Mouse (Mus musculus) liver, embryonic 11.5 days (tissue): Measurements from ENCODE around the gene Gfap. TPM values are rescaled to one million over a fixed set of nuclear protein-coding genes. Genes with fewer than 3 reads are reported as not detected.

Source experiments
- ATAC-seq: fragments of 200-750 bp; cut with Nextera tagmentation; replicated peaks from 2 replicates; pipeline ENCODE4 v1.8.0; 2017; ENCODE audit warnings: moderate number of reproducible peaks, mild to moderate bottlenecking, moderate TSS enrichment, moderate library complexity; ENCODE audit not compliant: low FRiP score
- DNase-seq: peaks from one replicate; pipeline ENCODE4 v3.0.0-alpha.2; 2017; ENCODE audit warnings: low spot score
- H3K27ac ChIP-seq: fragments of 300-500 bp; sonication (generic); 2 replicates; pipeline ENCODE4 v1.5.1; 2014; ENCODE audit warnings: mild to moderate bottlenecking, low read depth, low read length, control low read depth
- H3K27me3 ChIP-seq: fragments of 300-500 bp; sonication (generic); replicated peaks from 2 replicates; pipeline ENCODE4 v1.6.1; 2014; ENCODE audit warnings: low read length, mixed read lengths; ENCODE audit not compliant: control insufficient read depth, insufficient read depth
- H3K36me3 ChIP-seq: fragments of 300-500 bp; sonication (generic); 2 replicates; pipeline ENCODE4 v1.6.1; 2014; ENCODE audit warnings: mild to moderate bottlenecking, low read length, moderate library complexity, mixed read lengths; ENCODE audit not compliant: control insufficient read depth, insufficient read depth
- H3K4me1 ChIP-seq: fragments of 300-500 bp; sonication (generic); replicated peaks from 2 replicates; pipeline ENCODE4 v1.6.1; 2014; ENCODE audit warnings: low read length, mixed read lengths; ENCODE audit not compliant: control insufficient read depth, insufficient read depth
- H3K4me2 ChIP-seq: fragments of 300-500 bp; sonication (generic); 2 replicates; pipeline ENCODE4 v1.6.1; 2014; ENCODE audit warnings: mild to moderate bottlenecking, control low read depth, moderate library complexity
- H3K4me3 ChIP-seq: fragments of 300-500 bp; sonication (generic); 2 replicates; pipeline ENCODE4 v1.5.1; 2014; ENCODE audit warnings: low read depth, low read length, control low read depth
- H3K9ac ChIP-seq: fragments of 300-500 bp; sonication (generic); 2 replicates; pipeline ENCODE4 v1.6.1; 2014; ENCODE audit warnings: low read depth, low read length, control low read depth
- H3K9me3 ChIP-seq: fragments of 300-500 bp; sonication (generic); 2 replicates; pipeline ENCODE4 v1.6.1; 2016; ENCODE audit warnings: low read length, inconsistent platforms, mixed read lengths; ENCODE audit not compliant: control insufficient read depth
- WGBS: fragments of 180-500 bp; shearing (Covaris S2); extraction: QIAGEN DNeasy Blood & Tissue Kit; methylation state at CpG from one replicate; pipeline ENCODE4 v1.1.7; 2014; 5-methylcytosine and 5-hydroxymethylcytosine counted together
- polyA plus RNA-seq: library from polyadenylated mRNA; unstranded; fragments of >200 nt; fragmentation: Nextera tagmentation; extraction: Ambion mirVana; gene quantifications from 2 replicates; pipeline ENCODE4 v1.2.1, GENCODE M21; 2014

The Gfap gene
- polyA plus RNA-seq, 1 experiment from 2014 or later = 2.4 TPM

DNA sequence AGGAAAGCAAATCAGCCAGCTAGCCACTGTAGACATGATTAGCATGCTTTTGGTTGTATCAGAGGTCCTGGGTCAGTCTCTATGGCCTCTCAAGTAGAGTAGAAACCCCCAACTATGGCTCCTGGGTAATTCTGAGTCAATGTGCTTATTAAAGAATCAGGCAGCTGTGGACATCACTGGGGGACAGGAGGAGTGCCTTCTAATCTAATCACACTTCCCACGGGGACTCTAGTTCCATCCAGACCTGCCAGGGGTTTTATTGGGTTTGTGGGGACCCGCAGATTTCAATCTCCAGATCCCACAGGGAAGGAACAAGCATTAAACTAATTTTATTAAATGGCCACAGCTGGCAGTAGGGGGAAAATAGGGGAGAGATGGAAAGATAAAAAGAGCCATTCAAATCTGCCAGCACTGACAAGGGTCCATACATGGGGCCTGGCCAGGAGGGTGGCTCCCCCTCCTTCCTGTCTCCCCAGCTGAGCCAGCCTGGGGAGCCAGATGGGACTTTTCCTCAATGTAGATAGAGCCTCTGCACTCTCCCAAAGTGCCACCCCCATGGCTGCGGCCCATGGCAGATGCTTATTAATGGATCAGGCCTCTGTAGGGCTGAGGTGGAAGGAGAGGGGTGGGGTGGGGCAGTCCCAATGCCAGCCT is 36.9 kb upstream of the Gfap start:
- no peak overlapping the region for H3K9ac ChIP-seq
- DNase-seq = no peak
- 60% methylated on average over 3 of the region's 3 CpGs for WGBS

DNA sequence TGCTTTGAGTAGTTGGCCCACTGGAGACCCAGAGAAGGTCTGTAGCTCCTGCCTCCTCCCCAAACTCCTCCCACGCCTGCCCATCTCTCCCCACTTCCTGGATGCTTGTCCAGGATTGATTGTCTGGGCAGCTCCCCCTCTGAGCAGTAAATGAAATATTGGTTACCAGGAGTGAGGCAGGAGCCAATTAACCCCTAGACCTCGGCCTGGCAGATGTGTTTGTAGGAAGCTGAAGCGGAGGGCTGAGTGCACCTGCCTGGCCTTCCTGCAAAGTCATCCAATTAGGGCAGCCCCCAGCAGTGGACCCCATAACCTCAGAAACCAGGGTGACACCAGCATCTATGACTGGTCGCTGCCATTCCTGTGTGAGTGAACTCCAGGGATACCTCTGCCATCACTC is 35.6 kb upstream of the Gfap start:
- Histone ChIP-seq H3K4me2 (no peak overlapping the region), H3K9ac (no peak overlapping the region), H3K9me3 (no peaks in the 10 kb centered on the region), H3K27me3 (peaks cover 29% of the 10 kb centered on the region), H3K4me1 (peaks cover 18% of the 10 kb centered on the region), H3K36me3 (no peaks in the 10 kb centered on the region), H3K4me3 (no peak overlapping the region), H3K27ac (no peak overlapping the region)
- 42% methylated on average over 4 of the region's 4 CpGs for WGBS
- ATAC-seq (no peak), DNase-seq (no peak)

More for the DNA sequence above, 36.9 kb upstream of the Gfap start:
- H3K4me1 ChIP-seq = peaks cover 22% of the 10 kb centered on the region
- no peak overlapping the region for H3K4me2 ChIP-seq
- no peaks in the 10 kb centered on the region for H3K9me3 ChIP-seq
- no peaks in the 10 kb centered on the region for H3K36me3 ChIP-seq
- H3K4me3 ChIP-seq = no peak overlapping the region
- peaks cover 35% of the 10 kb centered on the region for H3K27me3 ChIP-seq
- ATAC-seq = no peak
- H3K27ac ChIP-seq = no peak overlapping the region

DNA sequence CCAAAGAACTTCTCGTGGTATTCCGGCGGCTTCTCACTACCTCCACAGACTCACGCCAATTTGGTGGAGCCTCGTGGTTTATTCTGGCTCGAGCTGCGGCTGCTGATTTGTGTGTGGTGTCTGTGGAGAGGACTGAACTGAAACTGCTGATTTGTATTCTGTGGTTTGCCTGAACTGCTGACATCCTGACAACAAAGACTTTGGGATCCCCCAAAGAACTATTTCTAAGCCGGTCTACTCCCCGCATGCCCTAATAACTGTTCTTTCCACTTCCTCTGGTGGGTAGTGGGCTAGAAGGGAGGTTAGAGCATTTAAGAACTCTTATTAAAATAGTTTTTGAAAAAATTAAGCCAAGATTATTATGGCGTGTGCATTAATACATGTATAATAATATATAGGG is 30.0 kb upstream of the Gfap start:
- Histone ChIP-seq H3K9ac (no peak overlapping the region), H3K36me3 (no peaks in the 10 kb centered on the region), H3K4me3 (no peak overlapping the region), H3K9me3 (no peaks in the 10 kb centered on the region), H3K27ac (no peak overlapping the region), H3K4me1 (no peaks in the 10 kb centered on the region; the same call in 1 of the 2 replicates), H3K27me3 (peaks cover 14% of the 10 kb centered on the region), H3K4me2 (no peak overlapping the region)
- ATAC-seq (no peak), DNase-seq (no peak)
- WGBS = 77% methylated on average over 10 of the region's 10 CpGs

DNA sequence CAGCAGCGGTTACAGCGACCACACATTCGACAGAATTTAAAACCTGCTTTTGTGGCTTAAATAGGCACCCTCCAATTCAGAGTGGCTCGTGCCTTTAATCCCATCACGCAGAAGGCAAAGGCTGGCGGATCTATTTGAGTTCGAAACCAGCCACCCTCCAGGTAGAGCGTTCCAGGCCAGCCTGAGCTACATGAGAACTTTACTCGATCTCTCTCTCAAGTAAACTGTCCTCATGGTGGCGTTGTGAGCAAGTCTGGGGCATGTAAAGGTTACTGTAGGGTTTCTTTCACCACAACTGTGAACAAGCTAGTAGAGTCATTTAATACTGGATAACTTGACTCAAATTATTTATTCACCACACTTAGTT is 24.6 kb upstream of the Gfap start:
- Histone ChIP-seq H3K4me3 (peak overlapping the region; percentile 86), H3K4me1 (peaks cover 6% of the 10 kb centered on the region; the same call in 1 of the 2 replicates), H3K36me3 (peaks cover 3% of the 10 kb centered on the region; the same call in 1 of the 2 replicates), H3K27ac (peak overlapping the region; percentile 98), H3K9me3 (no peaks in the 10 kb centered on the region), H3K27me3 (no peaks in the 10 kb centered on the region), H3K9ac (peak overlapping the region; percentile 89), H3K4me2 (peak overlapping the region; percentile 73)
- 1% methylated on average over 10 of the region's 10 CpGs for WGBS
- ATAC-seq (peak; percentile 42), DNase-seq (no peak)

DNA sequence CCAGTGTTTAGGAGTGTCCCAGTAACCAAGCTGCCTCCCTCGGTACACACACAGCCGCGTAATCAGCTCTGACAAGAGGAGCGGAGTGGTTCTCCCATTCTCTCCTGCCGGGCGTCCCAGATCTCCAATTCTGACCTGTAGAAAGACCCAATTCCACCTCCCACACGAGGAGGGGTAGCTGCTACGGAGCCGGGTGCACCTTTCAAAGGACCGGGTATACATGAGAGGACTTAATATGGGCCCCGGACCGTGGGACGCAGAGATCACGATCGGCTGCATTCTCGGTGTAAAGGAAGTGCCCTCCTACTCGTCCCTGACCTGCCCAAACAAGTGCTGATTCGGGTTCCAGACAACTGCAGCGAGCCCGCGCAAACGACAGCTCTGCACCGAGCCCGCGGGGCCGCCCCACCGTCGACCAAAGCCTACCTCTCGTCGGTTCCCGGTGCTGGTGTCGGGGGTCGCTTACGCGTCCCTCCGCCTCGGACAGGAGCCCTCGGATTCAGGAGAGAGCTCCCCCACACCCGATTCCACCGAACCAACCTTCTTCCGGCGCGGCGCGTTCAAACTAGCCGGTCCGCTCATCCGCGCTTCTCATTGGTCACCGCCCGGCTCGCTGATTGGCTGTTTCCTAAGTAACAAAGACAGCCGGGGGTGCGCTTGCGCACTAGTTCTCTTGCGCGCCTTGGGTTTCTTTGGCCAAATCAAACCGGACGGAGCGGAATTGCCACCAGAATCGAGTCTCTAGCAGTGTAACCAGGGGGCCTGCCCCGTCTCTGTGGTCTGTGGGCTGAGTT is 24.0 kb upstream of the Gfap start, which contains the start of gene Kif18b:
TSS of gene Kif18b (minus strand) at position 568 of the 794 bp plus-strand sequence.
- H3K4me1 ChIP-seq = peaks cover 6% of the 10 kb centered on the region; the same call in 1 of the 2 replicates
- H3K4me2 ChIP-seq = peak within 1 kb of the TSS; percentile 73
- peak within 1 kb of the TSS; percentile 89 for H3K9ac ChIP-seq
- WGBS = under 1% methylated on average over 62 of the region's 62 CpGs
- H3K27ac ChIP-seq = peak within 1 kb of the TSS; percentile 98
- H3K4me3 ChIP-seq = peak within 1 kb of the TSS; percentile 86
- ATAC-seq (peak; percentile 91), DNase-seq (peak; percentile 95)
- no peaks in the 10 kb centered on the region for H3K27me3 ChIP-seq
- H3K9me3 ChIP-seq = no peaks in the 10 kb centered on the region
- peaks cover 3% of the 10 kb centered on the region; the same call in 1 of the 2 replicates for H3K36me3 ChIP-seq

DNA sequence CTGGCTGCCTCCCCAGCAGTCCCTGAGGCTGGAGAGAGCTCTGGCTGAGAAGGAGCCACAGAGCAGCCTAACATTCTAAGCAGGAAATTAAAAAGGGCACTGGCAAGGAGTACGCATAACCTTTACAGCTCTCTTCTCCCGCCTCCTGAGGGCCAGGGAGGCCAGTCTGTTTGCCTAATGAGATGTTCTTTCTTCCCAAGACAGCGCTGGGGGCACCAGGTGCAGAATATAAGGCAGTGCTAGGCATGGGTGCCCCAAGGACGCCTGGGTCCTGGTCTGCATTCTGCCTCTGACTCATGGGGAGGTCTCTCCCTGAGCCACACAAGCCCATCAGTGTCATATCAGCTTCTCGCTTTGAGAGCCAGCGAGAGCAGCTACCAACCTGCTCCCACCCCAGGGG is 20.8 kb upstream of the Gfap start:
- peaks cover 3% of the 10 kb centered on the region; the same call in 1 of the 2 replicates for H3K36me3 ChIP-seq
- 81% methylated on average over 6 of the region's 6 CpGs for WGBS
- H3K9me3 ChIP-seq = no peaks in the 10 kb centered on the region
- H3K4me1 ChIP-seq = peaks cover 6% of the 10 kb centered on the region; the same call in 1 of the 2 replicates
- no peak overlapping the region for H3K27ac ChIP-seq
- H3K27me3 ChIP-seq = no peaks in the 10 kb centered on the region
- H3K4me3 ChIP-seq = no peak overlapping the region
- no peak overlapping the region for H3K9ac ChIP-seq
- DNase-seq (no peak), ATAC-seq (no peak)
- H3K4me2 ChIP-seq = no peak overlapping the region

DNA sequence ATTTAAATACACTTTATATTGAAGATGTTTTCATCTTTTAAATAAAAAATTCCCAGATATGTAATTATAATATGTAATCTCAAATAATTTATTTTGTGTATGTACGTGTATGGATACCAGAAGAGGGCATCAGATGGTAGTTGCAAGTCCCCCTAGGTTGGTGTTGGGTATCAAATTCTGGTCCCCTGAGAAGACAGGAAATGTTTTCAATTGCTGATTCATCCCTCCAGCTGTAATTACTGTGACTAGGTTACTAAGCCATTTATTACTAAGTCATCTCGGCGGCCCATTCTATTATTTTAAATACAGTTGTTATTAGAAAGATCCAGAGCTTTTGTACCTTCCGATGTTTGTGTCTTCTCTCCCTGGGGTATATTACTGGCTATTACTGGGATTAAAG is 17.4 kb upstream of the Gfap start:
- no peak overlapping the region for H3K4me2 ChIP-seq
- no peak overlapping the region for H3K9ac ChIP-seq
- peaks cover 35% of the 10 kb centered on the region for H3K36me3 ChIP-seq
- no peaks in the 10 kb centered on the region for H3K9me3 ChIP-seq
- no peak overlapping the region for H3K4me3 ChIP-seq
- H3K4me1 ChIP-seq = peaks cover 6% of the 10 kb centered on the region; the same call in 1 of the 2 replicates
- ATAC-seq = no peak
- H3K27ac ChIP-seq = no peak overlapping the region
- no peaks in the 10 kb centered on the region for H3K27me3 ChIP-seq
- DNase-seq = no peak
- 89% methylated on average over 4 of the region's 4 CpGs for WGBS

DNA sequence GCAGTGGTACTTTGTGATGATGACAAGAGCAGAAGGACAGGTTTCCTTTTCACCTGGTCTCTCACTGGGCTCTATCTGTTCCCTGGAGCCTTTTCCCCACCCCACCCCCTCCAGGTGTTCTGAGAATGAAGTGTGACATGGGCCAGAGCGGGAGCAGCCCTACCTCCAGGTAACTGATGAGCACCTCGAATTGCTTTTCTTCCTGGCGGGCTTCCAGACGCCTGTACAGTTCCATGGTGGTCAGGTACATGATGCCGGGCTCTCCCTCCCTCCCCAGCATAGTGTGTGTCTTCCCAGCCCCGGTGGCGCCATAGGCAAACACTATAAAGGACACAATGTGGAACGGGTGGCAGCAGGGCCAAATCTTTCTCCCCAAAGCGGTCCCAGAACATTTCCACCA is 14.7 kb upstream of the Gfap start:
- no peak overlapping the region for H3K4me2 ChIP-seq
- H3K4me1 ChIP-seq = no peaks in the 10 kb centered on the region
- H3K9ac ChIP-seq = no peak overlapping the region
- no peak for ATAC-seq
- no peak overlapping the region for H3K4me3 ChIP-seq
- H3K27ac ChIP-seq = no peak overlapping the region
- H3K27me3 ChIP-seq = no peaks in the 10 kb centered on the region
- no peaks in the 10 kb centered on the region for H3K9me3 ChIP-seq
- DNase-seq = no peak
- H3K36me3 ChIP-seq = peaks cover 44% of the 10 kb centered on the region
- WGBS = 86% methylated on average over 9 of the region's 9 CpGs
